Mouse (Mus musculus) adrenal gland, adult 2 months (tissue): Measurements from ENCODE around the gene Babam2. TPM values are rescaled to one million over a fixed set of nuclear protein-coding genes. Genes with fewer than 3 reads are reported as not detected.
A peak's percentile ranks its signal among the peaks of the same experiment; 100 is the strongest.

Source experiments
- DNase-seq: peaks from one replicate; pipeline ENCODE4 v3.0.0; 2021
- polyA plus RNA-seq: library from polyadenylated mRNA; depleted of rRNA; stranded (reverse); fragments of >200 nt; gene quantifications from 2 replicates; pipeline ENCODE4 v1.2.3, GENCODE M21; 2012
- total RNA-seq, 2 experiments: library from RNA; stranded (reverse); gene quantifications; 2 replicates each; pipeline ENCODE4 v1.2.3; 2021

Gene Babam2
- total and polyA plus RNA-seq, 3 experiments: 88.1 to 177 (median 90.5) TPM

- DNase-seq: peak; percentile 49
Measured at GRCm38 (mm10) chr5:31882297-31882696, 184.8 kb downstream of the Babam2 start.

DNA sequence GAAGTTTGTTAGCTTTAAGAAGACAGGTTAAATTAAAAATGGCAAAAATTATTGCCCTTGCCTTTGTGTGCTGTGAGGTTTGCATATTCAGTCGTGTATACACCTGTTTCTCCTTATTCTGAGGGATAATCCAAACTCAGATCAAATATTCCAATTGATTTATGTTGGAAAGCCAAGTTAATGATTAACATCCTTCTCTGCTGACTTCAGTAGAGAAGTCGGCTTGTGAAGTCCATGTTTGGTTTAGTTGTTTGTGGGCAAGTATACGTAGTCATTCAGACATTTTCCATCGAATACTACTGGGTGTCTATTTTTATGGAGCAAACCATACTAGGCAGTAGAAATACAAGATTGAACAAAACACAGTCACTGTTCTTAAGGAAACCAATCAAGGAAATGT is 187.5 kb downstream of the Babam2 start:
- DNase-seq: no peak

DNA sequence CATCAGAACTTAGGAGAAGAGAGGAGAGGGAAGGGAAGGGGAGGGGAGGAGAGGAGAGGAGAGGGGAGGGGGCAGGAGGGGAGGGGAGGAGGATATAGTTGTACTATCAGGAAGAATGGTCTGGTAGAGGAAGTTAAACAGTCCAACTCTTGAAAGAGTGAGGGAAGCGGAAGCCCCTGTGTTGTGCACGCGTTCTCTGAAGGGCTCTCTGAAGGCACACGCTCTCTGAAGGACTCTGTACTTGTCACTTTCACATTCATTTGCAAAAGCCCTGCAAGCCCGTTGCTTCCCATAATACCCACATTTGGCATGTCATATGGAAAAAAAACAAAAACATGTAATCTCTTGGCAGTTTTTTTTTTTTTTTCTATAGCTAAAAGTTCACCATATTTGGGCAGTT is 190.1 kb downstream of the Babam2 start:
- no peak for DNase-seq

DNA sequence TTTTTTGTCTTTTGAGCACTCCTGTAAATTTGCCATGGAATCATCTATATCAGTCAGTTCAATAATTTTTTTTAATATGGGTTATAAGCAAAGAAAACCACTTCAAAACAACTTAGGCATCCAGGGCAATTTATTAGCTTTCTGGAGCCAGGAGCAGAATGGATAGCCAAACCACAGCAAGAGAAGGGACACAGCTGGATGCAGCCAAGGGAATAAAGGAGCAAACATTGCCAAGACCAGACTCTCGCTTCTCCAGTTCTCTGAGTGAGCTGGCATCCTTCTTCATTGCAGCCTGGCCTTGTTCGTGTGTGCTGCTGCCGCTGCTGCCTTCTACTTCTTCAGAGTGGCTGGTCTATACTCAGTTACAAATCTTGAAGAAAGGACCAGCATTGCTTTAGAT is 190.9 kb downstream of the Babam2 start:
- peak; percentile 52 for DNase-seq

GRCm38 (mm10) chr5:31892631-31893030 is 195.1 kb downstream of the Babam2 start:
- DNase-seq: no peak

DNA sequence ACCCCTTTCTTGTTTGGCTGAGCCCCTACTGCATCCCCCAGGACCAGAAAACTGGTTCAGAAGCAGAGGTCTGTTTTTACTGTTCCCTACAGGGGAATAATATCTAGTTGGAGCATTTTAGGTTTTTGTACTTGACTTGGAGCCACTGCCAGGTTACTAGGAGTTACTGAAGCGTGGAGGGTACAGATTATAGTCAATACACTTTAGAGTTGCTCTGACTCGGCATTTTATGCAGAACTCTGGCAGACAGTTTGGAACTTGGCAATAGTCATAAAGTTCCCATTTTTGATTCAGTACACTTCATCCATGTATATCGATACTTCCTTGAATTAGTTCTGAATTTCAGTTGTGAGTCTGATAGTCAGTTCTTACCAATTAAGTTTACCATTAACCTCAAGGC is 202.4 kb downstream of the Babam2 start:
- DNase-seq: no peak

DNA sequence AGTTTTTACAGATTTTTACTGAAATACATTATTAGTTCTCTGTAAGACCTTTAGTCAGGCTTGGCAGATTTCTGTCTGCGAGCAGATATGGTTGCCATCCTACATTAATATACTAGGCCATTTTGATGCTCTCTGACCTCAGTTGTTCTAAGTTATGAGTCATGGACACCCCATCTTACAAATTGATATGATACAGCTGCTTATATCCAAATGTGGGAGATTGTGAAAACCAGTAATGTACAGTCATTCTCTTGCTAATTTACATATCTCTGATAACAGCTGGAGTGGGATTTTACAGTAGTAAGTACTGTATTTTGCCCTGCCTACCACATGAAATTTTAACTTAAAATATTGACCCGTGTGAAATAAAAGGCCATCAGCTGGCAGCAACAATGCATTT is 204.7 kb downstream of the Babam2 start:
- no peak for DNase-seq

DNA sequence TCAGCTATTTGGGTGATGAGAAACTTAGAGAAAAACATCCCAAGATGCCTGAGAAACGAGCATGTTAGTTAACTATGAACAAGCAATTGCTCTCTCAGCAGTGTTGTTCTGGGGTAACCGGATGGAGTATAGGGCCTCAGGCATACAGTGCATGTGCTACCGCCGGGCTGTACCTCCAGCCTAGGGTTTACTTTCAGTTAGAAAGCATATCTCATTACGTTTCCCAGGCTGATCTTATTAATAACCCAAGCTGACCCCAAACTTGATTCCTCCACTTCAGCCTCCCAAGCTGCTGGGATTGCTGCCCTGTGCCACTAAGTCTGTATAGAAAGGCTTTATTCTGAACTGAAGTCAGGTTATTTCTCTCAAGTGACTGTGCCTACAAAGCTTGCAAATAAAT is 205.4 kb downstream of the Babam2 start:
- no peak for DNase-seq

GRCm38 (mm10) chr5:31904968-31905683 is 207.6 kb downstream of the Babam2 start:
- DNase-seq: no peak

DNA sequence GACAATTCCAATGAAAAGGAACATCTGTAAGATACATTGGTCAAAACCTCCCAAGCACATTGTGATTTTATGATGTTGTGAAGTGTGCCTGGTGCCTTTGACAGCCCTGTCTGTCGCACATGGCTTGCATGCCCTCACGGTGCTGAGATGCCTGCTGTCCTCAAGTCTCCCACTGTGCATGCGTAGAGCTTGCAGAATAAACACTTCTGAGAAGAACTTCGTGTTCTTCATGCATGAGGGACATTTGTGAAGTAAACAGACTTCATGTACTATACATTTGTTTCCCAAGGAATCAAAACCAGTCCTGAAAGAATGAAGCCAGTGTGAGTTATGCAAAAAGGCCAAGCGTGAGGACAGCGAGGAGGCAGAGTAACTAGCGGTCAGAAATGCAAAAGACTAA is 208.3 kb downstream of the Babam2 start:
- DNase-seq: no peak

DNA sequence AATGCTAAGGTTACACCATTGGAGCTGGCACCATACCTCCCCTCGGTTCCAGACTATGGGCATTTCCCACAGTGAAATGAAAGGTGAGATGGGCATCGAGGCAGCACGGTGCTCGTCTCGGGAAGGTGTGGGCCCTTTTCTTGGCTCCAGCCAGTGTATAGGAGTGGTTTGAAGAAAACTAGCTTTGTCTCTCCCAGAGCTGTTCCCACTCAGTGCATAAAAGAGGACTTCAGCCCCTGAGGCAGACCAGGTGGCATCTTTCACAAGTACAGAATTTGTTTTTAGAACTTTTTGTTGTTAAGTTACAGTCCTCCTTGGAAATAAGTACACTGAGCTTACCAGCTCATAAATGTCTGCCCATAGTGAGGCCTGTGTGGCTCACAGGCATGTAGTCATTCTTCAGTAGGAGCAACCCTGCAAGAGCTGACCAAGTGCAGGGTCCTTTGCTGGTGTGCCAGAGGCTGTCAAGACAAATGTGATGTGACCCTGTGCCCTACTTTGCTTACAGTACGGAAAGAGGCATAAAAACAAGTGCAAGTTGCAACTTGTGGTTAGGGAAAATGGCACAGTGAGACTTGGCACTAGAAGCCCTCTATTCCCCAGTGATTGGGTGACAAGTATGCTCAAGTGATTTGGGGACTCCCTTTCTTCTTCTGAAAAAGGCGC is 208.9 kb downstream of the Babam2 start:
- no peak for DNase-seq

GRCm38 (mm10) chr5:31907959-31908358 is 210.5 kb downstream of the Babam2 start:
- DNase-seq: no peak

GRCm38 (mm10) chr5:31908818-31909217 is 211.3 kb downstream of the Babam2 start:
- DNase-seq: no peak

GRCm38 (mm10) chr5:31916241-31916640 is 218.8 kb downstream of the Babam2 start:
- DNase-seq: no peak

DNA sequence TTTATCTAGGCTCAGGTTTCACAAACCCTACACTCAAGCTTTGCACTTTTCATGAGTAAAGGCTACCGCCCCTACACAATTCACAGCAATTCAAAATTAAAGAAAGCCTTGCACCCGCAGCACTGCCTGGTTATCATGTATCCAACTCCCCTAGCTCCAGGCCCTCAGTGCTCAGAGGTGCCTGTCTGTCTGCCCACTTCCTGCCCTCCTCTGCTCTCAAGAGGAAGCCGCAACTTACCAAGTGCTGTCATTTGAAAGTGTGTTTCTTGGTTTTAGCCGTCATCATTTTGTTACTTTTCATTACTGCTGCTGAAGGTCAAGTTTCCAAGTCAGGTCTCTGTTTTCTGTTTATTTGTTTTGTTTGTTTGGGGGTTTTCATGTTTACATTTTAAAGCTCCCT is 221.1 kb downstream of the Babam2 start:
- DNase-seq: no peak

DNA sequence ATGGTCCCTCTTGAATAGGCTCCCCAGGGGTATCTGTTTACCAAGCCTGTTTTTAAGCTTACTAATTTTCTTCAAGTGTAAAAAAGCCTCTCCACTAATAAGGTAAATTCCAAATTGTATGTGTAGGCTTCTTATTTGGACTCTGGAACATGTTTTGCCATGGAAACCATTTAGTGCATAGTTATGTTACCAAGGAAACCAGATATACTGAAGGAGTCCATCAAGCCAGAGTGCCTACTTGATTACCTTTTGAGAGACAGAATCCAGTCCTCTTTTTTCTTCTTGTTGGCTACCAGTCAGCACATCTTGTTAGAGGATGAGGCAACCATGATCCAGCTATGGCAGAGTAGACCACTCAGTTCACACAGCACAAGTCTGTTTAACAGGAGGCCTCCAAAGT is 222.6 kb downstream of the Babam2 start:
- DNase-seq: no peak

- DNase-seq: no peak
Measured at GRCm38 (mm10) chr5:31920890-31921289, 223.4 kb downstream of the Babam2 start.

- DNase-seq: no peak
Measured at GRCm38 (mm10) chr5:31924075-31924474, 226.6 kb downstream of the Babam2 start.

DNA sequence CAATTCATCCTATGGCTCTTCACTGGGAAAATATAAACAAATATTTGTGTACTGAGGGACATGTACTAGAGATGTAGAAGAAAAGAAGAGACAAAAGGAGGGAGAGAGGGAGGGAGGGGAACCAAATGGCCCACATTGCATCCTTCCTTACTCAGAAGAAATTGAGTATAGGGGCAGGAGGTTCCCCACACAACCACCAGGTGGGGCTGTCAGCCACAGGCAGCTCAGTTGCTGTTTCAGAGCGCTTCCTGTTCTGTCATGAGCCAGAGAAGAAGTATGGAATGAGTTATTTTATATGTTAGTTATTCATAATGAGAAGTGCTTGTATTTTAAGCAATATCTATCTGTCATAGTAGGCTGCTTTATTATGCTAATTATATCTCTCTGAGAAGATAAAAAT is 229.1 kb downstream of the Babam2 start:
- DNase-seq: no peak

GRCm38 (mm10) chr5:31929007-31929406 is 231.5 kb downstream of the Babam2 start:
- no peak for DNase-seq

GRCm38 (mm10) chr5:31931127-31931625 is 233.7 kb downstream of the Babam2 start:
- no peak for DNase-seq

GRCm38 (mm10) chr5:31931637-31932036 is 234.2 kb downstream of the Babam2 start:
- no peak for DNase-seq

- no peak for DNase-seq
Measured at GRCm38 (mm10) chr5:31933296-31933695, 235.8 kb downstream of the Babam2 start.

DNA sequence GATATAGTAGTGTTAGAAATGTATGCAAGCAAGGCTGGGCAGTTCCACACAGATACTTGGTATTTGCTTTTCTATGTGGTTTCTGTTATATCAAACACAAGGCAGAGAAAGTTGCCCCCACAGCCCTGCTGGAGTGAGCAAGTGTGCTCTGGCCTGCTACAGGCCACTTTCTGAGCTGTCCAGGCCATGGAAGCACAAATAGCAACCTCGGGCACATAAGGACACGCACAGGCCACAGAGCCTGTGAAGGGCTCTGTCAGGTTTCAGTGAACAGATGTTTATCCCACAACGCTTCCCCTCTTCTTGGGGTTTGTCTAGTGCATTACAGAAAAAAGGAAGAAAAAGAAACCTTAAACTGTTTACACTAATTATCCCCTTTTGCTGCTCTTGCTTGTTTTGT is 236.9 kb downstream of the Babam2 start:
- no peak for DNase-seq
